Mouse (Mus musculus) thymus, adult 2 months (tissue): ENCODE data around the gene S100a16.
A peak's percentile ranks its signal among the peaks of the same experiment; 100 is the strongest.

Source experiments
- CTCF ChIP-seq: fragments of 200-500 bp; IDR thresholded peaks from 2 replicates; pipeline ENCODE4 v1.5.1; 2012; ENCODE audit warnings: mild to moderate bottlenecking, control low read depth, low read length, moderate library complexity, borderline replicate concordance; ENCODE audit not compliant: control insufficient read depth, poor library complexity, insufficient read depth; ENCODE audit errors: extremely low read depth
- POLR2A ChIP-seq: fragments of 200-500 bp; IDR thresholded peaks from 2 replicates; pipeline ENCODE4 v1.6.1; 2012; ENCODE audit warnings: mild to moderate bottlenecking, low read length, control low read depth, moderate library complexity; ENCODE audit not compliant: control insufficient read depth, poor library complexity, insufficient read depth; ENCODE audit errors: extremely low read depth

DNA sequence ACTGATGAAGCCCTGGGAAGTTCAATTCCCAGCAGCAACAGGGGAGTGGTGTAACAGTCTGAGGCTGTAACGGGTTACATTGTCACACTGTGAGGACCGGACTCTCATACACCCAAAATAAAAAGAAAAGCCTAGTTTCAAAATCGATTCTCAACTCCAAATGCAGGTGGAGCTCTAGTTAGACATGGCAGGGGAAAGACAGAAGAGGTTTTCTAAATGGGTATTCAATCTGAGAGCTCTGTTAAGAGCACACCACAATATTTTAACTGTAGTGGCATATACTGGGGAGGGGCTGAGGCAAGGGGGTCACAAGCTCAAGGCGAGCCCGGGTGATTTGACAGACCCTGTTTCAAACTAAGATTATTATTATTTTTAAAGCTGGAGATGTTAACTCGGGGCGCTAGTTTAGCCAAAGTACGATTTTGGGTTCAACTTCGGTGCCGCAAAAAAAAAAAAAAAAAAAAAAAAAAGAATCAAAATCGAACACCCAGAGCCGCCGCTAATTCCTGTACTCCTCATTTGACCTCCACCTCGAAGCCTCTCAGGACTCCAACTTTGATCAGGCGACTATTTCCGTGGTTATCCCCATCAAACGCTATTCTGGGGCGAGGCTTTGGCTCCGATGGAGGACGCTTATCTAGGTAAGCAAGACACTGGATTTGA is 28.6 kb upstream of the S100a16 start:
- no peak for TF ChIP-seq POLR2A
- TF ChIP-seq CTCF, result 0 out of 2 replicates have a peak, but pooled peaks have one; percentile 35
